Mouse (Mus musculus) cerebellum, adult 8-10 months (tissue): ENCODE results near the gene Rpusd2.
"Not testable (repeated sequence)": the region's sequence is repeated elsewhere in the genome, so short reads cannot be mapped to it uniquely, and the experiment has no call there.

Experiments
- DNase-seq: peaks from one replicate; pipeline ENCODE4 v3.0.0; 2022

Gene Rpusd2

GRCm38 (mm10) chr2:119034656-119035396 is at the start of gene Rpusd2:
Rpusd2 (plus strand) TSS chr2:119034790.
- DNase-seq, result peak; percentile 88

GRCm38 (mm10) chr2:118995490-118995889 is 39.1 kb upstream of the Rpusd2 start:
- no peak for DNase-seq

- DNase-seq, result no peak
Measured at GRCm38 (mm10) chr2:118995919-118996797, 38.4 kb upstream of the Rpusd2 start.

- no peak for DNase-seq
Measured at GRCm38 (mm10) chr2:118996798-118997105, 37.8 kb upstream of the Rpusd2 start.

- no peak for DNase-seq
Measured at GRCm38 (mm10) chr2:118998115-118998866, 36.3 kb upstream of the Rpusd2 start.

- no peak for DNase-seq
Measured at GRCm38 (mm10) chr2:118999025-118999639, 35.5 kb upstream of the Rpusd2 start.

GRCm38 (mm10) chr2:119006886-119007285 is 27.7 kb upstream of the Rpusd2 start:
- peak; percentile 27 for DNase-seq

GRCm38 (mm10) chr2:119009376-119009775 is 25.2 kb upstream of the Rpusd2 start:
- DNase-seq, result no peak

- DNase-seq, result no peak
Measured at GRCm38 (mm10) chr2:119014989-119015388, 19.6 kb upstream of the Rpusd2 start.

- DNase-seq, result peak; percentile 54
Measured at GRCm38 (mm10) chr2:119015604-119016180, 18.9 kb upstream of the Rpusd2 start.

- not testable (repeated sequence) for DNase-seq
Measured at GRCm38 (mm10) chr2:119016312-119016711, 18.3 kb upstream of the Rpusd2 start.

GRCm38 (mm10) chr2:119017647-119018046 is 16.9 kb upstream of the Rpusd2 start:
- DNase-seq, result no peak

GRCm38 (mm10) chr2:119018391-119019122 is 16.0 kb upstream of the Rpusd2 start:
- DNase-seq, result no peak

- no peak for DNase-seq
Measured at GRCm38 (mm10) chr2:119019131-119019530, 15.5 kb upstream of the Rpusd2 start.

GRCm38 (mm10) chr2:119019538-119019937 is 15.1 kb upstream of the Rpusd2 start:
- no peak for DNase-seq

- DNase-seq, result no peak
Measured at GRCm38 (mm10) chr2:119023154-119023660, 11.4 kb upstream of the Rpusd2 start.

- DNase-seq, result no peak
Measured at GRCm38 (mm10) chr2:119024536-119025238, 9.9 kb upstream of the Rpusd2 start.

- no peak for DNase-seq
Measured at GRCm38 (mm10) chr2:119025239-119025616, 9.4 kb upstream of the Rpusd2 start.

- no peak for DNase-seq
Measured at GRCm38 (mm10) chr2:119026951-119027350, 7.6 kb upstream of the Rpusd2 start.

GRCm38 (mm10) chr2:119028941-119029551 is 5.5 kb upstream of the Rpusd2 start, which contains the start of gene Ccdc32:
Ccdc32 (minus strand) TSS chr2:119029393.
- peak; percentile 92 for DNase-seq
